Comparison of ENCODE assay signal across 23 mouse cellular contexts in the genomic region with DNA sequence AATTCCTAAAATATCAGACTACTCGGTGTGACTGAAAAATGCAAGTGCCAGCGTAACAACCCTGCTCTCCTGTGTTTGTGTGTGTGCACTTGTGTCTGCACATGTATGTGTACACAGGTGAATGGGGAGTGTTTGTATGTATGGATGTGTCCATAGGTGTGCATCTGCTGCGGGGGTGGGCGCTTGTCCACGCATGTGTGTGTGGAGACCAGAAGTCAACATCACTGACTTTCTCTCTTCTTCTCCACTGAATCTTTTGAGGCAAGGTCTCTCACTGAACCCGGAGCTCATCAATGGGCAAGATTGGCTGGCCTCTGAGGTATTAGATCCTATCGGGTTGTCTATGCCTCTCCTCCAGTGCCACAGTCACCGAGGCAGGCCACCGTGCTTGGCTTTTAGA.
"Had no signal": no experiment of that assay in that cellular context is flagged by ENCODE, and none has a peak within 500 bp of the region (broad histone marks: within the 10 kb centered on the region; RNA-seq: fewer than 3 reads in every experiment).

No protein-coding gene starts in this region.

- H3K27me3 ChIP-seq: kidney, embryonic 15.5 days; liver, embryonic 12.5 days; liver, embryonic 15.5 days; lung, embryonic 15.5 days; midbrain, embryonic 13.5 days; neural tube, embryonic 13.5 days; stomach, embryonic 15.5 days had no signal

- H3K4me3 ChIP-seq: kidney, embryonic 15.5 days; left cerebral cortex, adult 2 months; liver, embryonic 12.5 days; liver, embryonic 15.5 days; lung, embryonic 15.5 days; midbrain, embryonic 13.5 days; myocyte; neural tube, embryonic 13.5 days; stomach, embryonic 15.5 days had no signal

- H3K9me3 ChIP-seq: kidney, embryonic 15.5 days; liver, embryonic 12.5 days; liver, embryonic 15.5 days; lung, embryonic 15.5 days; stomach, embryonic 15.5 days had no signal

- H3K9ac ChIP-seq: kidney, embryonic 15.5 days; liver, embryonic 12.5 days; liver, embryonic 15.5 days; lung, embryonic 15.5 days; midbrain, embryonic 13.5 days; neural tube, embryonic 13.5 days; stomach, embryonic 15.5 days had no signal

- DNase-seq: kidney, adult 11 months; kidney, adult 8-10 months; kidney, postnatal 10 days; kidney, postnatal 36 days; layer of hippocampus, postnatal 36 days; liver; lung, adult 18-20 months; lung, postnatal 10 days; lung, postnatal 36 days; retina, postnatal 1 day; right cerebral cortex, postnatal 25 days; spleen, adult 18-20 months; thymus, postnatal 36 days had no signal

- ATAC-seq: liver, embryonic 12.5 days; midbrain, embryonic 13.5 days; midbrain, embryonic 16.5 days had no signal

- H3K4me1 ChIP-seq: liver, embryonic 12.5 days; liver, embryonic 15.5 days; midbrain, embryonic 13.5 days; neural tube, embryonic 13.5 days; stomach, embryonic 15.5 days had no signal

- H3K36me3 ChIP-seq: kidney, embryonic 15.5 days; liver, embryonic 12.5 days; liver, embryonic 15.5 days; lung, embryonic 15.5 days; midbrain, embryonic 13.5 days; neural tube, embryonic 13.5 days; stomach, embryonic 15.5 days had no signal

- H3K27ac ChIP-seq: kidney, embryonic 15.5 days; left cerebral cortex, adult 2 months; liver, embryonic 12.5 days; liver, embryonic 15.5 days; lung, embryonic 15.5 days; midbrain, embryonic 13.5 days; neural tube, embryonic 13.5 days; stomach, embryonic 15.5 days had no signal

- H3K4me2 ChIP-seq: kidney, embryonic 15.5 days; liver, embryonic 12.5 days; liver, embryonic 15.5 days; lung, embryonic 15.5 days; midbrain, embryonic 13.5 days; neural tube, embryonic 13.5 days; stomach, embryonic 15.5 days had no signal
